Mouse (Mus musculus) stomach, postnatal 0 days (tissue): ENCODE data around the gene Trp53bp2. TPM values are rescaled to one million over a fixed set of nuclear protein-coding genes. Genes with fewer than 3 reads are reported as not detected.

Experiments
- ATAC-seq: fragments of 200-750 bp; cut with Nextera tagmentation; 2 replicates; pipeline ENCODE4 v1.8.0; 2017; ENCODE audit not compliant: low FRiP score, low TSS enrichment
- DNase-seq: peaks from one replicate; pipeline ENCODE4 v3.0.0-alpha.2; 2016; ENCODE audit warnings: low spot score
- H3K27ac ChIP-seq: fragments of 300-500 bp; sonication (generic); replicated peaks from 2 replicates; pipeline ENCODE4 v1.5.1; 2014; ENCODE audit warnings: mild to moderate bottlenecking, control low read depth
- H3K27me3 ChIP-seq: fragments of 300-500 bp; sonication (generic); 2 replicates; pipeline ENCODE4 v1.6.1; 2014; ENCODE audit warnings: low read length; ENCODE audit not compliant: control insufficient read depth, insufficient read depth
- H3K36me3 ChIP-seq: fragments of 300-500 bp; sonication (generic); 2 replicates; pipeline ENCODE4 v1.6.1; 2014; ENCODE audit warnings: low read length, mixed read lengths; ENCODE audit not compliant: control insufficient read depth, insufficient read depth
- H3K4me1 ChIP-seq: fragments of 300-500 bp; sonication (generic); replicated peaks from 2 replicates; pipeline ENCODE4 v1.6.1; 2014; ENCODE audit warnings: antibody characterized with exemption; ENCODE audit not compliant: control insufficient read depth, insufficient read depth
- H3K4me2 ChIP-seq: fragments of 300-500 bp; sonication (generic); replicated peaks from 2 replicates; pipeline ENCODE4 v1.6.1; 2014; ENCODE audit warnings: low read depth, mild to moderate bottlenecking, control low read depth, moderate library complexity
- H3K4me3 ChIP-seq: fragments of 300-500 bp; sonication (generic); 2 replicates; pipeline ENCODE4 v1.5.1; 2014; ENCODE audit warnings: low read depth, low read length, control low read depth
- H3K9ac ChIP-seq: fragments of 300-500 bp; sonication (generic); 2 replicates; pipeline ENCODE4 v1.6.1; 2014; ENCODE audit warnings: mild to moderate bottlenecking, low read length, control low read depth, mixed read lengths
- H3K9me3 ChIP-seq: fragments of 300-500 bp; sonication (generic); 2 replicates; pipeline ENCODE4 v1.6.1; 2016; ENCODE audit warnings: low read length; ENCODE audit not compliant: control insufficient read depth
- CTCF ChIP-seq: IDR thresholded peaks from 2 replicates; pipeline ENCODE4 v1.5.1; 2016; ENCODE audit warnings: antibody characterized with exemption, low read depth, mild to moderate bottlenecking, moderate library complexity
- EP300 ChIP-seq: optimal IDR thresholded peaks from 2 replicates; pipeline ENCODE3; 2016; ENCODE audit warnings: antibody characterized with exemption
- WGBS: fragments of 180-500 bp; shearing (Covaris S2); extraction: QIAGEN DNeasy Blood & Tissue Kit; methylation state at CpG from one replicate; pipeline ENCODE4 v1.1.7; 2014; 5-methylcytosine and 5-hydroxymethylcytosine counted together
- polyA plus RNA-seq: library from polyadenylated mRNA; unstranded; fragments of >200 nt; fragmentation: Nextera tagmentation; extraction: Ambion mirVana; gene quantifications from 2 replicates; pipeline ENCODE4 v1.2.1, GENCODE M21; 2015

Gene Trp53bp2
- polyA plus RNA-seq, 1 experiment from 2014 or later, result 9.5 TPM

DNA sequence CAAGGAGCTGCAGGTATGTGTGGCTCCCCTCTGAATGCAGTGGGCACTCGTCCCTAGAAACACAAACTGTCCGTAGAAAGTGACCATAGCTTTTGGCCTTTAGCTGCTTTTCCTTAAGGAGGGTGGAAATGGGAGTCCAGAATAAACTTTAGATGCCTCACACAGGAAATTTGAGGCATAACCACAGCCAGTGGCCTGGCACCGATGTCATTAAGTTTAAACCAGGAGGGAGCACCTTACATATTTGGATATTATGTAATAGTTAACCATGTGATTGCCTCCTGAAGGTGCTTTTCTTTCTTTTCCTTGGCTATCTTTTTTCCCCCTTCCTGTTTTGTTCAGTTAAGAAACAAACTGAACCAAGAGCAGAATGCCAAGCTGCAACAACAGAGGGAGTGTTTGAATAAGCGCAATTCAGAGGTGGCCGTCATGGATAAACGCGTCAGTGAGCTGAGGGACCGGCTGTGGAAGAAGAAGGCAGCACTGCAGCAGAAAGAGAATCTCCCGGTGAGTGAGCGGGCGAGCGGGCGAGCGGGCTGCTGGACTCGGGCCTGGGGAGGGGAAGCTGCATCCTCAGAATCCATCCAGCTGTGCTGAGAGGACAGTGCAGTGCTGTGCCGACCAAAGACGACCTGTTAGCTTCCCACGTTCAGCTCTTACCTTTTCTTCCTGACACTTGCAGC, 33.0 kb downstream of the Trp53bp2 start:
- no peaks in the 10 kb centered on the region for H3K27me3 ChIP-seq
- no peak for TF ChIP-seq CTCF
- no peak for TF ChIP-seq EP300
- peaks cover 39% of the 10 kb centered on the region for H3K36me3 ChIP-seq
- H3K4me1 ChIP-seq, result no peaks in the 10 kb centered on the region
- no peak for DNase-seq
- no peak overlapping the region for H3K4me2 ChIP-seq
- H3K9ac ChIP-seq, result no peak overlapping the region
- no peaks in the 10 kb centered on the region for H3K9me3 ChIP-seq
- H3K27ac ChIP-seq, result no peak overlapping the region
- no peak for ATAC-seq
- no peak overlapping the region for H3K4me3 ChIP-seq
- 86% methylated on average over 18 of the region's 18 CpGs for WGBS

DNA sequence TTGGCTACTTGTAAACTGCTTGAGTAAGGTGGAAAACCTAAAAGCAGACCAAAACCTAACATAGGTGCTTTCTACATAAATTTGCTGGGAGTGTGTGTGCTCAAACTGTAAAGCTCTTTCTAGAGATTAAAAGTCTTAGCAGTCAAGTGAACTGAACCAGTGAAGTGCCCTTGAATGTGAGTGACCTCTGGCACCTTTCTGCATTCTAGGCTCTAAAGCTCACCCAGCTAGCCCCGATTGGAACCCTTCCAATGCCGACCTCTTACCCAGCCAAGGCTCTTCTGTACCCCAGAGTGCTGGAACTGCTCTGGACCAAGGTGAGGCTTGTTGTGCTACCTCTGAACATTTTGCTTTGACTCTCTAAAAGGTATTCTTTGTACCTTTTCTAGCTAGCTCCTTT, 35.1 kb downstream of the Trp53bp2 start:
- Histone ChIP-seq H3K9me3 (no peaks in the 10 kb centered on the region), H3K4me2 (no peak overlapping the region), H3K27ac (no peak overlapping the region), H3K27me3 (no peaks in the 10 kb centered on the region), H3K4me3 (no peak overlapping the region), H3K9ac (no peak overlapping the region), H3K4me1 (no peaks in the 10 kb centered on the region), H3K36me3 (peaks cover 44% of the 10 kb centered on the region)
- ATAC-seq (no peak), DNase-seq (no peak)
- no peak for TF ChIP-seq EP300
- TF ChIP-seq CTCF, result no peak
- WGBS, result 85% methylated on average over 2 of the region's 2 CpGs

DNA sequence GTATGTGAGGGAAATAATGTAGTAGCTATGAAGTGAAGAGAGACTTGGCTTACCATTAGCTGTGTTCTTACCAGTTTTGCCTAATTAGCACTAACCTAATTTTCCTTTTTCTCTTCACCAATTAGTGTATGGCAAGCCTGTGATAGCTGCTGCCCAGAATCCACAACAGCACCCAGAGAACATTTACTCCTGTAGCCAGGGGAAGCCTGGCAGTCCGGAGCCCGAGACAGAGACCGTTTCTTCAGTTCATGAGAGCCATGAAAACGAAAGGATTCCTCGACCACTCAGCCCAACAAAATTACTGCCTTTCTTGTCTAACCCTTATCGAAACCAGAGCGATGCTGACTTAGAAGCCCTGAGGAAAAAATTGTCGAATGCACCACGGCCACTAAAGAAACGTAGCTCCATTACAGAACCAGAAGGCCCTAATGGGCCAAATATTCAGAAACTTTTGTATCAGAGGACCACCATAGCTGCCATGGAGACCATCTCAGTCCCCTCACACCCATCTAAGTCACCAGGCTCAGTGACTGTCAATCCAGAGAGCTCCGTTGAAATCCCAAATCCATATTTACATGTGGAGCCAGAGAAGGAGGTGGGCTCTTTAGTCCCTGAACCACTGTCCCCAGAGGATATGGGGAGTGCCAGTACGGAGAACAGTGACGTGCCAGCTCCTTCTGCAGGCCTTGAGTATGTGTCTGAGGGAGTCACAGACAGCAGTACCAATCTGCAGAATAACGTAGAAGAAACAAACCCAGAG, 39.5 kb downstream of the Trp53bp2 start:
- Histone ChIP-seq H3K9me3 (no peaks in the 10 kb centered on the region), H3K27ac (no peak overlapping the region), H3K27me3 (no peaks in the 10 kb centered on the region), H3K9ac (no peak overlapping the region), H3K4me2 (no peak overlapping the region), H3K36me3 (peaks cover 32% of the 10 kb centered on the region), H3K4me3 (no peak overlapping the region), H3K4me1 (no peaks in the 10 kb centered on the region)
- DNase-seq (no peak), ATAC-seq (no peak)
- TF ChIP-seq EP300 (no peak), CTCF (no peak)
- WGBS, result 95% methylated on average over 14 of the region's 14 CpGs

- H3K9me3 ChIP-seq, result no peaks in the 10 kb centered on the region
- no peaks in the 10 kb centered on the region for H3K4me1 ChIP-seq
- TF ChIP-seq CTCF, result no peak
- TF ChIP-seq EP300, result no peak
- no peak overlapping the region for H3K4me2 ChIP-seq
- no peaks in the 10 kb centered on the region for H3K27me3 ChIP-seq
- H3K9ac ChIP-seq, result no peak overlapping the region
- DNase-seq (no peak), ATAC-seq (no peak)
- WGBS, result 77% methylated on average over 4 of the region's 4 CpGs
- peaks cover 15% of the 10 kb centered on the region for H3K36me3 ChIP-seq
- H3K27ac ChIP-seq, result no peak overlapping the region
- no peak overlapping the region for H3K4me3 ChIP-seq
Measured at GRCm38 (mm10) chr1:182452473-182452872, 43.5 kb downstream of the Trp53bp2 start.

GRCm38 (mm10) chr1:182455080-182455479, 46.1 kb downstream of the Trp53bp2 start:
- Histone ChIP-seq H3K9ac (no peak overlapping the region), H3K36me3 (peaks cover 7% of the 10 kb centered on the region; the same call in 1 of the 2 replicates), H3K9me3 (no peaks in the 10 kb centered on the region), H3K4me2 (no peak overlapping the region), H3K4me3 (no peak overlapping the region), H3K27me3 (no peaks in the 10 kb centered on the region), H3K27ac (no peak overlapping the region), H3K4me1 (no peaks in the 10 kb centered on the region)
- DNase-seq, result no peak
- TF ChIP-seq CTCF (no peak), EP300 (no peak)
- ATAC-seq, result no peak
- 88% methylated on average over 2 of the region's 2 CpGs for WGBS

DNA sequence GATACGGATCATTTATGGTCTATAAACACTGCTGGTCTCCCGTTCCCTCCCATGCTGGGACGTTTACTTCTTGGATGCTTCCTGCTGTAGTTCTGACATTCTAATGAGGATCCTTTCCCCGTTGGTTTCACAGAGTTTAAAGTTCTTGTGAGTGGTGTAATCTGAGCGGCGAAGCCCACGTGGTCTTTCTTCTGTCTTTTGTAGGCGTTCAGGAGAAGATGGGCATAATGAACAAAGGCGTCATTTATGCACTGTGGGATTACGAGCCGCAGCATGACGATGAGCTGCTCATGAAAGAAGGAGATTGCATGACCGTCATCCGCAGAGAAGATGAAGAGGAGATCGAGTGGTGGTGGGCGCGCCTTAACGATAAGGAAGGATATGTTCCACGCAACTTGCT, 49.6 kb downstream of the Trp53bp2 start:
- no peak for ATAC-seq
- no peak overlapping the region for H3K4me2 ChIP-seq
- TF ChIP-seq CTCF, result no peak
- TF ChIP-seq EP300, result no peak
- WGBS, result 80% methylated on average over 19 of the region's 19 CpGs
- no peak overlapping the region for H3K9ac ChIP-seq
- peaks cover 7% of the 10 kb centered on the region; the same call in 1 of the 2 replicates for H3K36me3 ChIP-seq
- H3K4me1 ChIP-seq, result peaks cover 7% of the 10 kb centered on the region; the same call in 1 of the 2 replicates
- no peaks in the 10 kb centered on the region for H3K9me3 ChIP-seq
- no peaks in the 10 kb centered on the region for H3K27me3 ChIP-seq
- peak; percentile 9 for DNase-seq
- no peak overlapping the region for H3K27ac ChIP-seq
- H3K4me3 ChIP-seq, result no peak overlapping the region
